Mouse (Mus musculus) midbrain, embryonic 15.5 days (tissue): ENCODE measurements around the gene Defb5. TPM values are rescaled to one million over a fixed set of nuclear protein-coding genes. Genes with fewer than 3 reads are reported as not detected.
"Not testable (repeated sequence)": the region's sequence is repeated elsewhere in the genome, so short reads cannot be mapped to it uniquely, and the experiment has no call there.

Experiments
- ATAC-seq: fragments of 200-750 bp; cut with Nextera tagmentation; replicated peaks from 2 replicates; pipeline ENCODE4 v1.8.0; 2017; ENCODE audit warnings: moderate TSS enrichment
- H3K27ac ChIP-seq: fragments of 300-500 bp; sonication (generic); 2 replicates; pipeline ENCODE4 v1.5.1; 2015; ENCODE audit warnings: mild to moderate bottlenecking, inconsistent platforms
- H3K27me3 ChIP-seq: fragments of 300-500 bp; sonication (generic); replicated peaks from 2 replicates; pipeline ENCODE4 v1.6.1; 2015; ENCODE audit warnings: inconsistent platforms
- H3K36me3 ChIP-seq: fragments of 300-500 bp; sonication (generic); replicated peaks from 2 replicates; pipeline ENCODE4 v1.6.1; 2015; ENCODE audit warnings: inconsistent platforms
- H3K4me1 ChIP-seq: fragments of 300-500 bp; sonication (generic); 2 replicates; pipeline ENCODE4 v1.6.1; 2015; ENCODE audit warnings: inconsistent platforms
- H3K4me2 ChIP-seq: fragments of 300-500 bp; sonication (generic); 2 replicates; pipeline ENCODE4 v1.6.1; 2015; ENCODE audit warnings: inconsistent platforms, mild to moderate bottlenecking, moderate library complexity
- H3K4me3 ChIP-seq: fragments of 300-500 bp; sonication (generic); 2 replicates; pipeline ENCODE4 v1.5.1; 2015; ENCODE audit warnings: mild to moderate bottlenecking, inconsistent platforms
- H3K9ac ChIP-seq: fragments of 300-500 bp; sonication (generic); 2 replicates; pipeline ENCODE4 v1.6.1; 2015; ENCODE audit warnings: mild to moderate bottlenecking, inconsistent platforms
- H3K9me3 ChIP-seq: fragments of 300-500 bp; sonication (generic); 2 replicates; pipeline ENCODE4 v1.6.1; 2016; ENCODE audit warnings: inconsistent platforms
- WGBS: fragments of 180-500 bp; shearing (Covaris S2); methylation state at CpG from one replicate; pipeline ENCODE4 v1.1.7; 2015; ENCODE audit warnings: mixed read lengths; 5-methylcytosine and 5-hydroxymethylcytosine counted together
- polyA plus RNA-seq: library from polyadenylated mRNA; unstranded; fragments of >200 nt; fragmentation: Nextera tagmentation; extraction: Ambion mirVana; gene quantifications from 2 replicates; pipeline ENCODE4 v1.2.1, GENCODE M21; 2015

Defb5 gene
- polyA plus RNA-seq, result not detected in 2 replicates

DNA sequence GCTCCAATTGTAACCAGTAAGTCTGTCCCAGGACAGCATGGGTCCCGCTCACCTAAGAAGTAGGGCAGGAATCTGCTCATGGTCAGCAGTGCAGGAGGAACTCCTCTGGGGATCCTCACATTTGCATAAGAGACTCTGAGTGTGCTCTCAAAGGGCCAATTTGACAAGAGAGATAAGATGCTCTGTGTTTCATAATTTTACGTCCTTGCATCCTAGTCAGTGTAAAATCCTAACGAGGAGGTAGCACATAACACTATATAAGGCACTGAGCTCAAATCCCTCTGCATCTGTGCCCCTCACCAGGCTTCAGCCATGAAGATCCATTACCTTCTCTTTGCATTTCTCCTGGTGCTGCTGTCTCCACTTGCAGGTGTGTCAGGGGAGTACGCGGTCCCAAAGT, at the start of gene Defb5:
Gene Defb5, plus strand, starts transcription at position 301 of the 400 bp plus-strand sequence.
- Histone ChIP-seq H3K9me3 (no peaks in the 10 kb centered on the region), H3K4me1 (no peaks in the 10 kb centered on the region), H3K27ac (no peak within 1 kb of the TSS), H3K36me3 (no peaks in the 10 kb centered on the region), H3K27me3 (no peaks in the 10 kb centered on the region), H3K9ac (no peak within 1 kb of the TSS), H3K4me3 (no peak within 1 kb of the TSS), H3K4me2 (no peak within 1 kb of the TSS)
- ATAC-seq, result no peak
- 90% methylated on average over 5 of the region's 5 CpGs for WGBS

DNA sequence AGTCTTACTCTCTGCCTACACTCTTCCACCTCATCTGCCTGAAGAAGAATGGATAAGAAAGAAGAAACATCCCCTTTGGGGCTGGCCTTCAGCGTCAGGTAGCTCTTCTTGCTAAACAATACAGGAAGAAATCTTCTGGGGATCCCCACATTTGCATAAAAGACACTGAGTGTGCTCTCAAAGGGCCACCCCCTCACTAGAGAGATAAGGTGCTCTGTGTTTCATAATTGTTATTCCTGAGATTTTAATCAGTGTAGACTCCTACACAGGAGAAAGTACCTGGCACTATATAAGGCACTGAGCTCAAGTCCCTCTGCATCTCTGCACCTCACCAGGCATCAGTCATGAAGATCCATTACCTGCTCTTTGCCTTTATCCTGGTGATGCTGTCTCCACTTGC, 22.2 kb upstream of the Defb5 start, which contains the start of gene Defb6:
Gene Defb6, plus strand, starts transcription at position 318 of the 400 bp plus-strand sequence.
- Histone ChIP-seq H3K9me3 (no peaks in the 10 kb centered on the region), H3K36me3 (no peaks in the 10 kb centered on the region), H3K9ac (no peak within 1 kb of the TSS), H3K27me3 (no peaks in the 10 kb centered on the region), H3K27ac (no peak within 1 kb of the TSS), H3K4me3 (no peak within 1 kb of the TSS), H3K4me2 (no peak within 1 kb of the TSS), H3K4me1 (no peaks in the 10 kb centered on the region)
- ATAC-seq, result no peak
- WGBS, result 66% methylated on average over 1 of the region's 1 CpGs

DNA sequence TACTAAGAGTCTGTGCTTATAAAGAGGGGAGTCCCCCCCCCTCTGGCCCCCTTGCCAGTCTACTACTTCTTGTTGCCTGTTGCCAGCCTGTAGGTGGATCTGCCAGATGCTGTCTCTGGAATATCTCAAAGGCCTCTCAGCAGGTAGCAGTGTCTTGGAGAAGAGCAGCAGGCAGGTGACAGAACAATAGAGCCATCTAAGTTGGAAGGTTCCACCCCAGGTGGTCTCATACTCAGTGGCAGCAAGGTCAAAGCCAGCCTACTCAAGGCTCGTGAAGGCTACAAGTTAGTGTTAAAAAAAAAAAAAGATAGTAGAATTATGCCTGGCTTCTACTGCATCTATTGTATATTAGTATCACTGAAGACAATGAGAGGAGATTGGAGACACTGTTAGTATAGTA, 9.3 kb upstream of the Defb5 start:
- Histone ChIP-seq H3K9me3 (no peaks in the 10 kb centered on the region; the same call in 1 of the 2 replicates), H3K4me1 (no peaks in the 10 kb centered on the region), H3K36me3 (no peaks in the 10 kb centered on the region), H3K27ac (no peak overlapping the region), H3K27me3 (no peaks in the 10 kb centered on the region), H3K9ac (no peak overlapping the region), H3K4me3 (no peak overlapping the region), H3K4me2 (no peak overlapping the region)
- WGBS, result 70% methylated on average over 1 of the region's 1 CpGs
- no peak for ATAC-seq

DNA sequence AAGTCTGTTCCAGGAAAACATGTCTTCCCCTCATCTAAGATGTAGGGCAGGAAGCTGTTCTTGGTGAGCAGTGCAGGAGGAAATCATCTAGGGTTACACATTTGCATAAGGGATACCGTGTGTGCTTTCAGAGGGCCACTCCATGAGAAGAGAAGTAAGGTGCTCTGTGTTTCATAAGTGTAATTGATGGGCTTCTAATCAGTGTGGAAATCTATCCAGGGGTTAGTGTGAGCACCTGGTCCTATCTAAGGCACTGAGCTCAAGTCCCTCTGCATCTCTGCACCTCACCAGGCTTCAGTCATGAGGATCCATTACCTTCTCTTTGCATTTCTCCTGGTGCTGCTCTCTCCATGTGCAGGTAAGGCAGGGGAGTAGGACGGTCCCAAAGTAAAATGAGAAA, 7.8 kb upstream of the Defb5 start, which contains the start of gene Defb46:
Gene Defb46, plus strand, starts transcription at position 301 of the 400 bp plus-strand sequence.
- H3K27me3 ChIP-seq, result no peaks in the 10 kb centered on the region
- H3K4me2 ChIP-seq, result no peak within 1 kb of the TSS
- no peak within 1 kb of the TSS for H3K9ac ChIP-seq
- ATAC-seq, result no peak
- no peaks in the 10 kb centered on the region for H3K4me1 ChIP-seq
- no peaks in the 10 kb centered on the region for H3K36me3 ChIP-seq
- no peak within 1 kb of the TSS for H3K27ac ChIP-seq
- H3K4me3 ChIP-seq, result no peak within 1 kb of the TSS
- no peaks in the 10 kb centered on the region; the same call in 1 of the 2 replicates for H3K9me3 ChIP-seq
- 79% methylated on average over 2 of the region's 2 CpGs for WGBS

DNA sequence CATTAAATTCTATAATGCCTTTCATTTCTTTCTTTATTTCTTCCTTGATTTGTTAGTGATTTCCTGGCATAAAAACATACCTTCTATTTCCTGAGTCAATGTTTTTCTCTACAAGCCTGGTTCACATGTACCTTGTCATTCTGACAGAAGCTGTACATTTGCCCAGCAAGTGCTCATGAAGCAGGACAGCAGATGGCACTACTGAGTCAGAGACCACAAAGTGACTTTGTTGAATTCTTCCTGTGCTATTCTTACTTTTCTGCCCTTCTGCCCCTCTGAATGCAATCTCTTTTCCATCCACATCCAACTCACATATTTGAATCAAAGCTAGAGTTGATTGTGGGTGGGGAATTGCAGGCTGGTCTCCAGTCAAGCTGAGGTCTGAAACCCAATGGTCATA, 10.8 kb downstream of the Defb5 start:
- Histone ChIP-seq H3K36me3 (no peaks in the 10 kb centered on the region), H3K4me3 (no peak overlapping the region), H3K4me1 (no peaks in the 10 kb centered on the region), H3K27me3 (no peaks in the 10 kb centered on the region), H3K4me2 (no peak overlapping the region), H3K27ac (no peak overlapping the region), H3K9ac (no peak overlapping the region), H3K9me3 (no peaks in the 10 kb centered on the region; the same call in 1 of the 2 replicates)
- ATAC-seq, result no peak

DNA sequence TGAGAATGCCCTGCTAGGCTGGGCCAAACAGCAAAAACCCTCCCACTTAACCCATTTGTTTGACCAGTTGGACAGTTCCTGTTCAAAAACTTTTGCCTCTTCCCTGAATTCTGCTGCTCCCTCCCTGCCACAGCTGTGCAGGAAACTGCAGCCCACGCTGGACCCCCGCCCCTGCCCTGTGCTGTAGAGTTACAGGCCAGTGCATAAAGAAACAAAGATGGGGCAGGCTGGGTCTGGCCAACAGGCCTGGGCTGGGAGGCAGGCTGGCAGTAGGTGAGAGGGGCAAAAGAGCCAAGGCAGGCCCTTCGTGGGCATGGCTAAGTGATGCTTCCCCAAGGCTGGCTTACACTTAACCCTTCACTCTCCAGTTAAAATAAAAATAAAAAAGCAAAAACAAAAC, 12.3 kb downstream of the Defb5 start:
- ATAC-seq, result no peak
- WGBS, result 50% methylated on average over 3 of the region's 3 CpGs

DNA sequence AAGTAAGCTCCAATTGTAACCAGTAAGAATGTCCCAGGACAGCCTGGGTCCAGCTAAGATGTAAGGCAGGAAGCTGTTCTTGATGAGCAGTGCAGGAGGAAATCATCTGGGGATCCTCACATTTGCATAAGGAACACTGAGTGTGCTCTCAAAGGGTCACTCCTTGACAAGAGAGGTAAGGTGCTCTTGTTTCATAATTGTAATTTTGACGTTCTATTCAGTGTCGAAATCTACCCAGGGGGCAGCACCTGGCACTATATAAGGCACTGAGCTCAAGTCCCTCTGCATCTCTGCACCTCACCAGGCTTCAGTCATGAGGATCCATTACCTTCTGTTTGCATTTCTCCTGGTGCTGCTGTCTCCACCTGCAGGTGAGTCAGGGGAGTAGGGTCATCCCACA, 45.7 kb downstream of the Defb5 start, which contains the start of gene Defb3:
Gene Defb3, plus strand, starts transcription at position 301 of the 400 bp plus-strand sequence.
- H3K9ac ChIP-seq, H3K4me2 ChIP-seq, H3K36me3 ChIP-seq, H3K27ac ChIP-seq, H3K27me3 ChIP-seq, ATAC-seq, H3K9me3 ChIP-seq, H3K4me1 ChIP-seq, H3K4me3 ChIP-seq: not testable (repeated sequence)
- 70% methylated on average over 2 of the region's 2 CpGs for WGBS

More for the DNA sequence above, 12.3 kb downstream of the Defb5 start:
- Histone ChIP-seq H3K4me3 (no peak overlapping the region), H3K27ac (no peak overlapping the region), H3K36me3 (no peaks in the 10 kb centered on the region), H3K4me1 (no peaks in the 10 kb centered on the region), H3K9me3 (no peaks in the 10 kb centered on the region; the same call in 1 of the 2 replicates), H3K27me3 (no peaks in the 10 kb centered on the region), H3K9ac (no peak overlapping the region), H3K4me2 (no peak overlapping the region)

DNA sequence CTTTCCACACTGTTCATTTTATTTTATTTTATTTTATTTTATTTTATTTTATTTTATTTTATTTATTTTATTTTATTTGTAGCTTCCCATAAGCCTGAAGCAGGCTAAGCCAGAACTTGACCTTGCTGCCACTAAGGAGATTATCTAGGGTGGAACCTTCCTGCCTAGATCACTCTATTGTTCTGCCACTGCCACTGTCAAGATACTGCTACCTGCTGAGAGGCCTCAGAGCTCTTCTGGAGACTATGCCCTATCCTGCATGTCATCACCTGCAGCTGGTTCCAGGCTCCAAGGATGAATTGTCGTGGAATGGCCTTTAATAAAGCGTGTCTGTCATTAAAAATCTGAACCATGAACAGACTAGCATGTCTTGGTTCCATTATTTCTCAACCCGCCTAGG, 51.0 kb downstream of the Defb5 start:
- H3K27me3 ChIP-seq, H3K27ac ChIP-seq, H3K4me1 ChIP-seq, H3K4me3 ChIP-seq, H3K36me3 ChIP-seq, H3K4me2 ChIP-seq, ATAC-seq, H3K9ac ChIP-seq, H3K9me3 ChIP-seq: not testable (repeated sequence)
- 56% methylated on average over 3 of the region's 3 CpGs for WGBS

Other genes starting within 250 kb of the Defb5 start
- gene Defb38, start 221.0 kb upstream of the Defb5 start, polyA plus RNA-seq, result not detected in 2 replicates
- not detected in 2 replicates for gene Defb39, start 182.8 kb upstream of the Defb5 start, polyA plus RNA-seq
- not detected in 2 replicates for gene Defb12, start 132.7 kb upstream of the Defb5 start, polyA plus RNA-seq
- not detected in 2 replicates for gene Defb34, start 123.8 kb upstream of the Defb5 start, polyA plus RNA-seq
- gene Gm45826, start 106.8 kb upstream of the Defb5 start, polyA plus RNA-seq, result not detected in 2 replicates
- not detected in 2 replicates for gene Defb14, start 53.2 kb upstream of the Defb5 start, polyA plus RNA-seq
- not detected in 2 replicates for gene Defb4, start 48.9 kb upstream of the Defb5 start, polyA plus RNA-seq
- gene Defb6, start 22.1 kb upstream of the Defb5 start, polyA plus RNA-seq, result not detected in 2 replicates
- not detected in 2 replicates for gene Defb46, start 7.7 kb upstream of the Defb5 start, polyA plus RNA-seq
- not detected in 2 replicates for gene Defb3, start 45.8 kb downstream of the Defb5 start, polyA plus RNA-seq
- gene Defb8, start 200.0 kb downstream of the Defb5 start, polyA plus RNA-seq, result not detected in 2 replicates
- gene Defb7, start 247.5 kb downstream of the Defb5 start, polyA plus RNA-seq, result not detected in 2 replicates